Mouse (Mus musculus) frontal cortex, postnatal 10 days (tissue): ENCODE data around the gene Egr2.

Experiments
- DNase-seq, 2 experiments: peaks; one replicate each; pipeline ENCODE4 v3.0.0; 2022; ENCODE audit warnings: low spot score in 2 of 2, mixed read lengths in 1 of 2

Egr2 gene

GRCm38 (mm10) chr10:67535256-67535655 lies at the start of gene Egr2:
TSS of gene Egr2 (plus strand) at chr10:67535475.
- peak; percentile 20 to 43 for DNase-seq

- no peak for DNase-seq
Observed at GRCm38 (mm10) chr10:67487496-67487895, 47.8 kb upstream of the Egr2 start.

GRCm38 (mm10) chr10:67489836-67490235 lies 45.4 kb upstream of the Egr2 start:
- no peak for DNase-seq

- DNase-seq = no peak
Observed at GRCm38 (mm10) chr10:67490632-67491031, 44.6 kb upstream of the Egr2 start.

- peak; percentile 49 to 67 for DNase-seq
Observed at GRCm38 (mm10) chr10:67492161-67492571, 43.1 kb upstream of the Egr2 start.

- DNase-seq = no peak
Observed at GRCm38 (mm10) chr10:67493556-67493955, 41.7 kb upstream of the Egr2 start.

GRCm38 (mm10) chr10:67497144-67497892 lies 38.0 kb upstream of the Egr2 start:
- DNase-seq = no peak

- DNase-seq = no peak
Observed at GRCm38 (mm10) chr10:67497951-67498350, 37.3 kb upstream of the Egr2 start.

GRCm38 (mm10) chr10:67503320-67503995 lies 31.8 kb upstream of the Egr2 start:
- DNase-seq = no peak

- DNase-seq = no peak
Observed at GRCm38 (mm10) chr10:67504046-67504445, 31.2 kb upstream of the Egr2 start.

- no peak for DNase-seq
Observed at GRCm38 (mm10) chr10:67505248-67505647, 30.0 kb upstream of the Egr2 start.

- no peak for DNase-seq
Observed at GRCm38 (mm10) chr10:67512211-67512610, 23.1 kb upstream of the Egr2 start.

GRCm38 (mm10) chr10:67512871-67513270 lies 22.4 kb upstream of the Egr2 start:
- no peak for DNase-seq

GRCm38 (mm10) chr10:67518733-67519132 lies 16.5 kb upstream of the Egr2 start:
- no peak for DNase-seq

- DNase-seq = no peak
Observed at GRCm38 (mm10) chr10:67524130-67524529, 11.1 kb upstream of the Egr2 start.

- DNase-seq = no peak
Observed at GRCm38 (mm10) chr10:67524694-67525093, 10.6 kb upstream of the Egr2 start.

GRCm38 (mm10) chr10:67526435-67526834 lies 8.8 kb upstream of the Egr2 start:
- DNase-seq = no peak

GRCm38 (mm10) chr10:67529769-67530168 lies 5.5 kb upstream of the Egr2 start:
- no peak for DNase-seq

- DNase-seq = peak; percentile 24 to 67
Observed at GRCm38 (mm10) chr10:67535972-67536371, 697 bp downstream of the Egr2 start.

GRCm38 (mm10) chr10:67536621-67537141 lies 1.4 kb downstream of the Egr2 start:
- peak; percentile 49 to 52 for DNase-seq

- peak; percentile 83 to 86 for DNase-seq
Observed at GRCm38 (mm10) chr10:67537151-67537994, 2.1 kb downstream of the Egr2 start.

GRCm38 (mm10) chr10:67538106-67538505 lies 2.8 kb downstream of the Egr2 start:
- DNase-seq = no peak
